Mouse (Mus musculus) hindbrain, postnatal 0 days (tissue): ENCODE measurements at regions not wholly inside any gene's neighbourhood (a gene's known extent, or its start where the extent isn't known, plus 50 kb on each side); places are given as distances from the start of the nearest gene placed in this dataset.

ENCODE experiments used
- ATAC-seq: fragments of 200-750 bp; cut with Nextera tagmentation; 2 replicates; pipeline ENCODE4 v1.8.0; 2017; ENCODE audit warnings: mild to moderate bottlenecking, moderate TSS enrichment, moderate library complexity
- DNase-seq: peaks from one replicate; pipeline ENCODE4 v3.0.0-alpha.2; 2015; ENCODE audit warnings: low spot score
- H3K27ac ChIP-seq: fragments of 300-500 bp; sonication (generic); 2 replicates; pipeline ENCODE4 v1.5.1; 2014; ENCODE audit warnings: mild to moderate bottlenecking
- H3K27me3 ChIP-seq: fragments of 300-500 bp; sonication (generic); 2 replicates; pipeline ENCODE4 v1.6.1; 2014; ENCODE audit warnings: low read length, mixed read lengths; ENCODE audit not compliant: insufficient read depth
- H3K36me3 ChIP-seq: fragments of 300-500 bp; sonication (generic); 2 replicates; pipeline ENCODE4 v1.6.1; 2014; ENCODE audit warnings: low read length, mixed read lengths; ENCODE audit not compliant: insufficient read depth
- H3K4me1 ChIP-seq: fragments of 300-500 bp; sonication (generic); 2 replicates; pipeline ENCODE4 v1.6.1; 2014; ENCODE audit warnings: antibody characterized with exemption, low read length, mixed read lengths; ENCODE audit not compliant: insufficient read depth
- H3K4me2 ChIP-seq: fragments of 300-500 bp; sonication (generic); 2 replicates; pipeline ENCODE4 v1.6.1; 2014; ENCODE audit warnings: low read depth, mild to moderate bottlenecking, low read length, moderate library complexity, mixed read lengths
- H3K4me3 ChIP-seq: fragments of 300-500 bp; sonication (generic); 2 replicates; pipeline ENCODE4 v1.5.1; 2014; ENCODE audit warnings: low read length
- H3K9ac ChIP-seq: fragments of 300-500 bp; sonication (generic); replicated peaks from 2 replicates; pipeline ENCODE4 v1.6.1; 2014; ENCODE audit warnings: mild to moderate bottlenecking, low read length, moderate library complexity, mixed read lengths
- H3K9me3 ChIP-seq: fragments of 300-500 bp; sonication (generic); 2 replicates; pipeline ENCODE4 v1.6.1; 2016; ENCODE audit warnings: low read length, mixed read lengths
- CTCF ChIP-seq: IDR thresholded peaks from 2 replicates; pipeline ENCODE4 v1.5.1; 2016; ENCODE audit warnings: antibody characterized with exemption, control low read depth, low read depth
- WGBS: fragments of 180-500 bp; shearing (Covaris S2); extraction: QIAGEN DNeasy Blood & Tissue Kit; methylation state at CpG from one replicate; pipeline ENCODE4 v1.1.7; 2014; 5-methylcytosine and 5-hydroxymethylcytosine counted together

DNA sequence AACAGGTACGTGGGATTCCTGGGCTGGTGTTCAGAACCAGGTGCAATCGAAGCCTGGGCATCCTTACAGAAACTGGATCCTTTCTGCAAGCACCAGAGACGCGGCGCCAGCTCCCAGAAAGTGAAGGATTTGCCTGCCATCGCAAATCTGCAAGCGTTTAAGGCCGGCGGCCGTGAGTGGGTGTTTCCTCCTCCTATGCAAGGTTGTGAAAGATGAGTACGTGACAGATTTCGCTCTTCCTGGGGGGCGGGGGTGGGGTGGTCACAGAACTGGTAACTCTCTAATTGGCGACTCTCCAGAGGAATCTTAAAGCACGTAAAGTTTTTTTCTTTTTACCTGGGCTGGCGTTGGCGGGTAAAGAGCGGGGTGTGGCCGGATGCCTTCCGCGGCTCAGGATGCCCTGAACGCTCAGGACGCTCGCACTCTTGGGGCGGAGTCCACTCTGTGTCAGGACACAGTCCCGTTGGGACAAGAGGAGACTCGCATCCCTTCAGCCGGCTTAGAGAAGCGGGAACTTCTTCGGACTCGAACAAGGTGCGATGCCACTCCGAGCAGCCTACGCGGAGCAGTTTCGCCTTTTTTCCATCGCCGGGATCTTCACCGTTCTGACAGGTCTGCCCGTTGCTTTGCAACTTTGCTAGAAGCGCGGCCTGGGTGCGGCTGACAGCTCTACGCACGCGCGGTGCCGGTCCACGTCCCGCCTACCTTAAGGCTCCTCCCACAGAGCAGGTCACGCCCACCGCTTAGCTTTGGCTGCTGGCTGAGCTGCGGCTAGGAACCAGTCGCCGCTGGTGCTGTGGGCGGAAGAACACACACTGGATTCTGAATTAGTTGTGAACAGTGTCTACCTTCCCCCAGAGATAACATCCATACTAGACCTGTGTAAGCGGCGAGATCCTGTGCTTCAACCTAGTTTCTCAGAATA, 141.4 kb upstream of the Ccdc54 start:
- ATAC-seq: peak; percentile 96
- Histone ChIP-seq H3K4me3 (peak overlapping the region; percentile 83), H3K9ac (peak overlapping the region; percentile 51), H3K9me3 (no peaks in the 10 kb centered on the region), H3K36me3 (no peaks in the 10 kb centered on the region), H3K4me2 (peak overlapping the region; percentile 94), H3K27ac (peak overlapping the region; percentile 26), H3K4me1 (peaks cover 12% of the 10 kb centered on the region; the same call in 1 of the 2 replicates), H3K27me3 (no peaks in the 10 kb centered on the region)
- under 1% methylated on average over 58 of the region's 58 CpGs for WGBS
- TF ChIP-seq CTCF: no peak
- DNase-seq: peak; percentile 94

DNA sequence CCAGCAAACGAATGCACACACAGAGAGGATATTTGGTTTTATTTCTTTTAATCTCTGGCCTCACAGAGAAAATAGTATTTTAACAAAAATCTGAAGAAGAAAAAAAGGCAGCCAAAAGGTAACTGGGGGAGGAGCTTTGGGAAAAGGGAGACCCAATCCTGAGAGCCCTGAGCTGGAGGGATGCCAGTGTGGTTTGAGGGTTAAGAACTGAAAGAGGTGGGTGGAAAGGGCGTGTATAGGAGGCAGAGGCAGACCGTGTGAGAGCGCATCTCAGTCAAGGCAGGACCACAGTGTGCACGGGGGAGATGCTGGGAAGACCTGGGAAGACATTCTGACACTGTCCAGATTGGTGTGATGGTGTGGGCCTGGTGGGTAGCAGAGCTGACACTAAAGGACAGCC, 138.4 kb upstream of the Ccdc54 start:
- Histone ChIP-seq H3K4me1 (peaks cover 12% of the 10 kb centered on the region; the same call in 1 of the 2 replicates), H3K9ac (no peak overlapping the region), H3K27ac (no peak overlapping the region), H3K4me2 (no peak overlapping the region), H3K9me3 (no peaks in the 10 kb centered on the region), H3K4me3 (no peak overlapping the region), H3K36me3 (no peaks in the 10 kb centered on the region), H3K27me3 (no peaks in the 10 kb centered on the region)
- TF ChIP-seq CTCF: no peak
- no peak for DNase-seq
- no peak for ATAC-seq
- 73% methylated on average over 5 of the region's 5 CpGs for WGBS

DNA sequence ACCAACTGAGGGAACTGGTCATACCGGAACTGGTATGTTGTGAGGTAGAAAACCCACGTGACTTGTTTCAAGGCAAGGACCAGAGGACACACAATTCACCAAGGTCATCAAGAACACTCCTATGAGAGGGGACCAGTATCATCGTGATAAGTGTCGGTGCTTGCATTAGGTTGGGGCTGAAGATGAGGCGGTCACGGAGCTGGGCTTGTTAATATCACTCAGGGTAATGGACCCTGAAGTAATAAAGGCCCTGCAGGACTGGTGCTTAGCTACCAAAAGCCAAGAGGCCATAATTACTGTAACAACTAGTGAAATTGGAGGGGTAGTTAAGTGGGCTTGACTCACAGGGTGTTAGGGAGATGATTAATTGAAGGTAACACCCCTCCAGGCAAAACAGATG, 132.2 kb upstream of the Ccdc54 start:
- H3K36me3 ChIP-seq: no peaks in the 10 kb centered on the region
- H3K27ac ChIP-seq: no peak overlapping the region
- no peak for DNase-seq
- no peak for ATAC-seq
- no peak for TF ChIP-seq CTCF
- H3K27me3 ChIP-seq: no peaks in the 10 kb centered on the region
- H3K4me3 ChIP-seq: no peak overlapping the region
- WGBS: 82% methylated on average over 6 of the region's 6 CpGs
- no peaks in the 10 kb centered on the region for H3K4me1 ChIP-seq
- H3K4me2 ChIP-seq: no peak overlapping the region
- H3K9ac ChIP-seq: no peak overlapping the region
- no peaks in the 10 kb centered on the region for H3K9me3 ChIP-seq

DNA sequence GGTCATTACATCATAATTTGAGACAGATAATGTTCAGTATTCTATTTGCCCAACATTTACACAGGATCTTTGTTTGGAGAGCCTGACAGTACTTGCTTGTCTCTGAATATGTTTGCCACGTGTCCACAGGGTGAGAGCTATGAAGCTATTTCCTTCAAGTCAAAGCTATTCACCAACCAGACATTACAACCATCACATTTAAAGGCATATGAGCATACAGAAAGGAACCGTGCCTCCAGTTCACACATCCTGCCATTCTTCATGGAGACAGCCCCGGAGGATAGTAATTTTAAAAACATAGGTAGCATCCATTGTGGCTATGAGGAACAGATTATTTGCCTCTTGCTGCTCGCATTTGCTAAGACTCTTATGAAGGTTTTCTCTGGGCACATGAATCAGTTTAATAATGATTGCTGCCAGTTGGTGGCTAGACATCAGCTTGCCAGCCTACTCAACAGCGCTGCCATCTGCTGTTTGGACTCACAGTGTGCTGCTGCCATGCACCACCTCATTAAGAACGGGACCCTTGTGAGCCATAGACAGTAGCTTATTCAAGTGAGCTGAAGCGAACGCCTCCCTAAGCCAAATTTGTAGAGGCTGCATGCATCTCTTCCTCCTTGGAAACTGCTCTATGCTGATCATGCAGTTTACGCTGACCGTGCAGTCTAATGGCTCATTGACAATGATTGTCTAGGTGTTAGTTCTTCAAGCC, 126.5 kb upstream of the Ccdc54 start:
- Histone ChIP-seq H3K4me2 (no peak overlapping the region), H3K9ac (no peak overlapping the region), H3K4me3 (no peak overlapping the region), H3K36me3 (no peaks in the 10 kb centered on the region), H3K27ac (peak overlapping the region; percentile 41; the same call in 1 of the 2 replicates), H3K4me1 (peaks cover 3% of the 10 kb centered on the region; the same call in 1 of the 2 replicates), H3K9me3 (no peaks in the 10 kb centered on the region), H3K27me3 (no peaks in the 10 kb centered on the region)
- TF ChIP-seq CTCF: peak; percentile 76
- 20% methylated on average over 10 of the region's 10 CpGs for WGBS
- peak; percentile 91 for DNase-seq
- peak; percentile 98 for ATAC-seq

DNA sequence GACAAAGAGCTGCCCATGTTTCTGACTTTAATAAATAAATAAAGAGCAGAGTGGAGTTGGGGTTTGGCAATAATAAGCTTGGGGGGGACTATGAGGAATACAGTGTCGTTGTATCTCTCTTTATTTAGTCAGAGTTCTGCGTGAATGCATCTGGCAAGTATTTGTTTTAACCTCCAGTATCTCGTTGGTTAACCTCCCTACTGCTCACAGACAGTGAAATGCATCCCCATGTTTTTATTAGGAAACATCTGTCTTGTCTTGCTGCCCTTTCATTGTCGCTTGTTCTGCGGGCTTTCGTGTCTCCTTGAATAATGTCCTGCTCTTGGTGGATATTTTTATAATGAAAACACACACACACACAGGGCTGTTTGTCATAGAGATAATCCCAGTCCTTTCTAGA, 118.8 kb upstream of the Ccdc54 start:
- no peak for DNase-seq
- no peak overlapping the region for H3K4me2 ChIP-seq
- no peak overlapping the region for H3K27ac ChIP-seq
- 65% methylated on average over 6 of the region's 6 CpGs for WGBS
- H3K36me3 ChIP-seq: no peaks in the 10 kb centered on the region
- ATAC-seq: no peak
- no peak for TF ChIP-seq CTCF
- no peaks in the 10 kb centered on the region for H3K4me1 ChIP-seq
- H3K9me3 ChIP-seq: no peaks in the 10 kb centered on the region
- no peak overlapping the region for H3K4me3 ChIP-seq
- H3K9ac ChIP-seq: no peak overlapping the region
- no peaks in the 10 kb centered on the region for H3K27me3 ChIP-seq

DNA sequence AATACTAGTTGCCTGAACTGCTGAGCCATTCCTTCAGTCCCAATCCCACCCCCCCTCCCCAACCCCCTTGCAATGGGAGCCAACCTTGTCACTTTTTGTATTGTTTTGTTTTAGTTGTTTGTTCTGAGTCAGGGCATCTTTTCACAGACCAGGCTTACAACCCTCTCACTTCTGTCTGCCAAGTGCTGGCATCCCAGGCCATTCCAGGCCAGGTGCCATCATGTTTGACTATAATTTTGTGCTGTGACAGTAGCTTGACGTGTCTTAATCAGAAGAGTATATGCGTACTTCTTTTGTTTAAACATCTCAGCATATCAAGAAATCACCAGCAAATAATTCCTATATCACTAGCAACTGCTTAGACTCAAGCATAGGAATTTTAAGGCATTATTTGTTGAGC, 117.0 kb upstream of the Ccdc54 start:
- 70% methylated on average over 2 of the region's 2 CpGs for WGBS
- no peaks in the 10 kb centered on the region for H3K27me3 ChIP-seq
- no peak for TF ChIP-seq CTCF
- H3K9me3 ChIP-seq: no peaks in the 10 kb centered on the region
- H3K9ac ChIP-seq: no peak overlapping the region
- no peaks in the 10 kb centered on the region for H3K36me3 ChIP-seq
- ATAC-seq: no peak
- no peak overlapping the region for H3K4me3 ChIP-seq
- DNase-seq: no peak
- no peak overlapping the region for H3K27ac ChIP-seq
- no peak overlapping the region for H3K4me2 ChIP-seq
- no peaks in the 10 kb centered on the region for H3K4me1 ChIP-seq
